Mouse (Mus musculus) mouse trophoblast stem cell (cell line): ENCODE results near the gene Ms4a6c.
"Not testable (repeated sequence)": the region's sequence is repeated elsewhere in the genome, so short reads cannot be mapped to it uniquely, and the experiment has no call there.

ENCODE experiments used
- in situ Hi-C, 2 experiments: fragments of 300-500 bp; cut with MseI, MboI; formaldehyde crosslinking; loops; 2 replicates in 1 of 2; 3 replicates in 1 of 2; pipeline ENCODE4 v1.15.1; 2025

Ms4a6c gene

DNA sequence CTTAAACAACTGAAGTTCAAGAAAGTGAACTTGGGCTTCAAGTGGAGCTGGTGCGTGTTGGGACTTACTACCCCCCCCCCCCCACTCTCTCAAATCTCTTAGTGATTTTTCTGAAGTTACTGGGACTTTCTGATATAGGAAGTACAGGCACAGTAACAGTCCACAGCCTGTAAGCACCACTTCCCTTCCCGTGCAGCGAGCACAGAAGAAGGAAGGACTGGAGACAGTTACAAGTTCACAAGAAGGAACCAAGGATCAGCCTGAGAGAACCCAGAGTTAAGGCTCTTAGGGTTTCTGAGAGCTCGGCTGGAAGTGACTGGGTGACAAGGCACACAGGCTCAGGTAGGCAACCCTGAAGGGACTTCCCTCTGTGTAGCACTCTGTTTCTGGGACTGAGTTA is at the start of gene Ms4a6c:
TSS of gene Ms4a6c (plus strand) at position 152 of the 400 bp plus-strand sequence.
- in situ Hi-C loops, result not testable (repeated sequence)

DNA sequence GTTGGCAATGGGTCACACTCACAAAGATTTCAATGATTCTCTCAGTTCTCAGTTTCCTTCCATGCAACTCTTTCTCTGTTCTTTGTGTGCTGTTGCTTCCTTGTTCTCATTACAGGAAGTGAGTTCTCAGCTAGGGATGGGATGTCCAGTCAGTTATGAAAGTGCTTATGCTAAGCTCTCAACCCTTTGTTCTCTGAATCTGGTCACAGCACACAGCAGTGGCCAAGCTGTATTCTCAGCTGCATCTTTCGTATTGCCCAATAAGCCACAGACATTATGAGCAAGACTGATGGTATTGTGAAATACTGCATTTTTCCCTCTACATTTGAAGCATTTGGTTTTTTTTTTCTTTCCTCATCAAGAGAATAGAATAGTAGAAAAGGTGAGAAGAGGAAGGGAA is 38.0 kb upstream of the Ms4a6c start:
- in situ Hi-C loops, result not testable (repeated sequence)

DNA sequence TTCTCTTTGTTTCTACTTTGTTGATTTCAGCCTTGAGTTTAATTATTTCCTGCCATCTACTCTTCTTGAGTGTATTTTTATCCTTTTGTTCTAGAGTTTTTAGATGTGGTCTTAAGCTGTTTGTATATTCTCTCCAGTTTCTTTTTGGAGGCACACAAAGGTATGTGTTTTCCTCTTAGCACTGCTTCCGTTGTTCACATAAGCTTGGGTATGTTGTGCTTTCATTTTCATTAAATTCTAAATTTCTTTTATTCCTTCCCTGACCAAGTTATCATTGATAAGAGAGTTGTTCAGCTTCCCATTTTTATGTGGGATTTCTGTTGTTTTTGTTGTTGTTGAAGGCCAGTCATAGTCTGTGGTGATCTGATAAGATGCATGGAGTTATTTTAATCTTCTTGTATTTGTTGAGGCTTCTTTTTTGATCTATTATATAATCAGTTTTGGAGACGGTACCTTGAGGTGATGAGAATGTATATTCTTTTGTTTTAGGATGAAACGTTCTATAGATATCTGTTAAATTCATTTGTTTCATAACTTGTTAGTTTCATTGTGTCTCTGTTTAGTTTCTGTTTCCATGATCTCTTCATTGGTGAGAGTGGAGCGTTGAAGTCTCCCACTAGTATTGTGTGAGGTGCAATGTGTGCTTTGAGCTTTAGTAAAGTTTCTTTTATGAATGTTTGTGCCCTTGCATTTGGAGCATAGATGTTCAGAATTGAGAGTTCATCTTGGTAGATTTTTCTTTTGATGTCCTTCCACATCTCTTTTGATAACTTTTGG is 33.9 kb upstream of the Ms4a6c start:
- in situ Hi-C loops, result no loop called here

DNA sequence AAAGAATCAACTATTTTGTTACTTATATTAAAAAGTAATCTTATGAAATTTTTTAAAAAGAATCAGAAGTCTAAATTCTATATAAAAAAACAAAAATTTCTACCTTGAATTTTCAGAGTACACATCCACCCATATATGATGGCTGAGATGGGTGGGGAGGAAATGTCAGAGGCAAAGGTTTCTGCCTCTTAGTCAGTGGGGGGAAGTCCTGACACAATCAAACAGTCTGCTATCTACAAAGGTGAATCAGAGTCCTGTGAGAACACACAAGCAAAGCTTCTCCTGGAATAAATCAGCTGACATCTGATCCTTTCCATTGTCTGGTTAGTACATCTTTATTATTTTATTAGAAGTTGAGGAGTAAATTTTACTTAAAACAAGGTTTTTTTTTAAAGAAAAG is 25.8 kb upstream of the Ms4a6c start, which contains the start of gene Ms4a4b:
TSS of gene Ms4a4b (plus strand) at position 216 of the 400 bp plus-strand sequence.
- in situ Hi-C loops, result no loop called here

DNA sequence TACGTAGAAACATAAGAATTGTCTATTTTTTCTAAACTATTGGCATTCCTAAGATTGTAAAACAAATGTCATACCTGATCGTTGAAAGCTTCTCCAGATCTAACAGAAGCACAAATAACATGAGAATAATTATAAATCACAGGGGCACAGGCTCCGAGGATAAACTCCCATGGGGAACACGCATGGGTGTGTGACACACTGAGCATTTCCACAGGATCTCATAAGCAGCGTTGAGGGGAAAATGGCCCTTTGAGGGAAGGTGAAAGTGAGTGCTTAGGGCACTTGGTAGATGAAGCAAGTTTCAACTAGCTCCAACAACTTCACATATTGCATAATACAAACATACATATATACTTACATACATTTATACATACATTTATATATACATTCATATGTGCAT is 25.2 kb upstream of the Ms4a6c start:
- in situ Hi-C loops, result no loop called here

DNA sequence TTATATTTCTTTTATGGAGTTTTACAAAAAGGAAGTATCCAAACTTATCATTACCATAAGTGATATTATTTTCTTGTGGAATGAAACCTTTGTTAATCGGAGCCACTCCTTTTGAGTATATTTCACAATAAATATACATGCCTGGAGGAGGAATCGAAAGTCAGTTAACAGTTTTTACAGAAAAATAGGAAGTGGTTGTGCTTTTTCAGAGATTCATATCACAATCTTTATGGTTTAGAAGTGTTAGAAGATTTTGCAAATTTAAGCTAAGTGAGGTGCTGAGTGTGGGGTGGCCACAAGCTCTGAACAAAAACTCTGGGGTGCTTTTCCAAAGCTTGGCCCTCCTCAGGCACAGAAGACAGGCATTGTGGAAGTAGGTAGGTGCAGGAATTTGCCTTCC is 21.9 kb upstream of the Ms4a6c start:
- in situ Hi-C loops, result no loop called here

DNA sequence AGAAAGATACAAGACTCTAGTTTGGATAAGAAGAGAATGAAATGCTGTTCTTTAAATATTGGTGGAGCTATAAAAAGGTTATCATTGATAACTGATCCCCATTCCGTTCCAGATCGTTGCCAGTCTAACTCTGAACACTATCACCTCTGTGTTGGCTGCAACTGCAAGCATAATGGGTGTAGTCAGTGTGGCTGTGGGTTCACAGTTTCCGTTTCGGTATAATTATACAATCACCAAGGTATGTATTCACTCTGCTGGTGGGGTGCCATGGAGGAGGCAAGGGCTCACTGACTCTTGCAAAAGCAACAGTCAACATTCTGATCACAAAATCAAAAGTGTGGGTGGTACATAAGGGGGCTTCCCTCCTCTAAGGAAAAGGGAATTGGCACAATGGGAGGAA is 10.1 kb upstream of the Ms4a6c start:
- in situ Hi-C loops, result not testable (repeated sequence)

DNA sequence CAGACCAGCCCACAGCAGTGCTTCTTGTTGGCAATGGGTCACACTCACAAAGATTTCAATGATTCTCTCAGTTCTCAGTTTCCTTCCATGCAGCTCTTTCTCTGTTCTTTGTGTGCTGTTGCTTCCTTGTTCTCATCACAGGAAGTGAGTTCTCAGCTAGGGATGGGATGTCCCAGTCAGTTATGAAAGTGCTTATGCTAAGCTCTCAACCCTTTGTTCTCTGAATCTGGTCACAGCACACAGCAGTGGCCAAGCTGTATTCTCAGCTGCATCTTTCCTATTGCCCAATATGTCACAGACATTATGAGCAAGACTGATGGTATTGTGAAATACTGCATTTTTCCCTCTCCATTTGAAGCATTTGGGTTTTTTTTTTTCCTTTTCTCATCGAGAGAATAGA is 4.4 kb upstream of the Ms4a6c start:
- in situ Hi-C loops, result not testable (repeated sequence)

DNA sequence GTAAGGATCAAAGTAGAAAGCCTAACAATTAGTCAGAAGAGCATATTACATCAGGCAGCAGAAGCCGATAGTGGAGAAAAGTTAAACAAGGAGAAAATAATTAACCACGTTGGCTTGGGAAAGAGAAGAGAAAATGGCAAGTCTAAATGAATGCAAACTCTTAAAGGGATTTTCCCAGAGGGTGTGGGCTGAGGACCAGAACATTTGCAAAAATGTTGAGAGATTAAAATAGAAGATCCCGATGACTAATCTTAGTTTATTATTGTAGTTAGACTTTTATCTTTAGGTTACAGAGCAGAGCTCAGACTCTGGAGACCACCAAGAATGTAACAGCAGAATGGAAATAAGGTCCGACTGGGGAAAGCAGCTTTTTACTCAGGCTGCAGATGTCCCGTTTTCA is 2.7 kb upstream of the Ms4a6c start:
- in situ Hi-C loops, result no loop called here

DNA sequence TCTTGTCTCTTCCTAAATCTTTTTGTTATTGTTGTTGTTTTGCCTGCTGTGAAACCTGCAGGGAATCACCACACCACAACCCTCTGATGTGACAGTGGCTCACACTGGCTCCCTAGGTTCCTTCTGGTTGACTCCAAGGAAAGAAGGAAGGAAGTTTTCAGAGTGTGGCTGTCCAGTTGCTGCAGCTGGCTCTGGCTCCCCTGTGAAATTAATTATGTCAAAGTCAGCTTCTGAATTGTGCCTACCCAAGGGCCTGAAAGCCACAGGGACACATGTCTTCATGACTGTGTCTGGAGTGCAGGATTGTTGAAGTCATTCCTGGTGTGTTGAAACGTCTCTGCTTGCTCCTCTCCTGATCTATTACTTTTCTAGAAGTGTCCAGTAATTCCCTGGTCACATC is 805 bp upstream of the Ms4a6c start:
- in situ Hi-C loops, result not testable (repeated sequence)

DNA sequence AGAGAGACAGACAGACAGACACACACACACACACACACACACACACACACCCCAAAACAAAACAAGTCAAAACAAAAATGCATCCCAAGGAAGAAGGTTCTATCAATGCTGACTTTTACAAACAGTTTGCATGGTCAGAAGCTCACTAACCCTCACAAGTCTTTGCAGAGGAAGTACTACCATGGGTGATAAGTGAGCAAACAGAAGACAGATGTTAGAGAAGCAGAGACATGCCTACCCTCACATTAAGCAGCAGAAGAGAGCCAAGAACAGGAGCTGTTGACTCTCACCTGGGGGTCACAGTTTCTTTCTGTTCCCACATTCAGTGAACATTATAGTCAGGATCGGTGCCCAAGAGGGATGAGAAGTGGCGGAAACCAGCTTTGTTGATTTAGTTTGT is 10.5 kb downstream of the Ms4a6c start:
- in situ Hi-C loops, result no loop called here

DNA sequence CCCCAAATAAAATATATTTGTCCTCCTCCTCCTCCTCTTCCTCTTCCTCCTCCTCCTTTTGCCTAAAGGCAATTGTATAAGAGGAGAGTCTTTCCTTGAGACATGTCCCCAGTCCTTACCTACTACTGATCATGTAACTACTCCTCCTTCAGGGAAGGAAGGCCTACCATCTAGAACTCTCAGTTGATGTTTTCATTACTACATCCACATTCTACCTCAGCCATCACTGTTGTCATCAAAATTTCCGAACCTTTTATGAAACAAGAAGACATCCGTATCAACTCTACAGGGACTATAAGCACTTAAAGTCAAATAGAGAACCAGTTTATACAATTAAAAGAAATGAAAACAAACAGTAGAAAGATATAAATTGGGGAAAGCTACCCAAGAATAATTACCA is 13.5 kb downstream of the Ms4a6c start:
- in situ Hi-C loops, result no loop called here

DNA sequence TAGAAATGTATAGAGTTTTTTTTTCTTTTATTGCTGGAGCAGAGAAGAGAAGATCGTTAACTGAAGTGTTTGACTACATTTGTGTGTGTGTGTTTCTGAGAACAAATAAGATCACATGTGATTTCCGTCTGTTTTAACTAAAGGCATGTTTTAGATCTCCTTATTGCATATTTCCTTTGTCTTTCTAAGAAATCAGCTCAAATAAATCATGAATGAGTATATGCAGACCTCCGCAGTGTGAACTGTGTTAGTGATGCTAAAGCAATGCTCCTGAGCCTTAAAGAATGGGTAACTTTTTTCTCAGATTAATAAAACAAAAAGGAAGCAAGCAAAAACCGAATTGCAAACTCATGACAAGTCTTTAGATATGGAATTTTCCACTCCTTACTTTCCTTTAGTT is 14.8 kb downstream of the Ms4a6c start:
- in situ Hi-C loops, result no loop called here

DNA sequence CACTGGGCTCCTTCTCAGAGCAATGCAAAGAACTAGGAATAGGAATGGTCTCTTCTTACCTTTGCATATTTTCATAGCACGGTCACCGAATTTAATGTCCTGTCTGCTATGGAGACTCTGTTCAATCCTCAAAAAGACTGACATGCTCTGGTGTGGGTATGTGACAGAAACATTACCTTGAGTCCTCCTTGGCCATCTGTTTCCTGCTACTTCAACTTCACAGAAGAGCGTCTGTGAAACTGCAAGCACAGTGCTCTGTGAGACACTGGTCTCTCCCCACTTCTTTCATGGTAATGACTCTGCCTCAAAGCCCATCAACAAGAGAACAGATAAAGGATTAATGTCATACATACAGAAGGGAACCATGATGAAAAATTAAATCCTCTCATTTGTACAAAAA is 15.2 kb downstream of the Ms4a6c start:
- in situ Hi-C loops, result no loop called here

DNA sequence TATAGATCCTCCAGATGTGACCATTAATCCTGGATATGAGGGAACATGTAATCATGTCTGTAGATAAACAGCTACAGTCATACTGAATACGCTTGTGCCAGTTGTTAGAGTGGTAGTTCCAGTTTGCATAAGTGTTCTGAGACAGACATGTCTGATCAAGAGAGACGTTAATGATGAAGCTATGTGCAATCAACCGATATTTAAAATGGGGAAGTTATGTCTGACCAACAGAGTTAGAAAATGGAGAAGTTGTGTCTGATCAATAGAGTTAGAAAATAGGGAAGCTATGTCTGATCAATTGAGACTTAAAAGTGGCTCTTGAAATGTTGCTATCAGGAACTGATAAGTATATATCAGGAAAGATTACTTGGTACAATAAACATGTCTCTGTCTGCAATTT is 16.1 kb downstream of the Ms4a6c start:
- in situ Hi-C loops, result no loop called here

DNA sequence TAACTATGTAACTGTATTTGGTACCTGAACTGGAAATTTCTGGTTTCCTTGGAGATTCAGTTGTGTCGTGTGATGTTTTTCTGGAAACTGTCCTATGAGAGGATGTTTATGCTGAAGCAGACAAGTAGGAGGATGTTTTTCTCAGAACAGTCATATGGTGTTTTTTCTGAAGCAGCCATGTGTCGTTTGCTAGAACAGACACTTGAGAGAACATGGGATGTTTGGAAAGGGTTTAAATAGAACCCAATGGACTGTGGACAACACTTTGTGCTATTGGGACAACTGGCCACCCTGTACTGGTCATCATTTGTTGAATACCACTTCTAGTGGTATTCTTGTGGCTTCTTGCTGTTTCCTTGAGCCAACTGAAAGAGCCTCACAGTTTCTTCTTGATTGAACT is 16.6 kb downstream of the Ms4a6c start, which contains the start of gene Gm8369:
TSS of gene Gm8369 (plus strand) at position 193 of the 400 bp plus-strand sequence.
- in situ Hi-C loops, result no loop called here

DNA sequence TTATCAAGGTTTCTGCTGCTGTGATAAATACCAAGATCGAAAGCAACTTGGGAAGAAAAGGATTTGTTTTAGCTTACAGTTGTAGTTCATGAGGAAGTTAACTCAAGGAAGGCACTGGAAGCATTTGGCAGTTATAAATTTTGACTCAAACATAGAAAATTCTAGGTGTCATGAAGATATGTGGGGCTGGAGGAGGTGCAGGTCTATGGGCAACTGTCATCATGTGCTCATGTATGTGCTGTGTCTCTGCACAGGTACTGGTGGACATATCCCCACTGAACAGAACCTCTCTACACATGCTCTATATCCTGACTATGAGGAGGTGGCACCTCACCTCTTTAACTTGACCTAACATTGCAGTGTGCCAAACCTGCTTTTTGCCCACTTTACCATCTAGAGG is 17.4 kb downstream of the Ms4a6c start:
- in situ Hi-C loops, result no loop called here

DNA sequence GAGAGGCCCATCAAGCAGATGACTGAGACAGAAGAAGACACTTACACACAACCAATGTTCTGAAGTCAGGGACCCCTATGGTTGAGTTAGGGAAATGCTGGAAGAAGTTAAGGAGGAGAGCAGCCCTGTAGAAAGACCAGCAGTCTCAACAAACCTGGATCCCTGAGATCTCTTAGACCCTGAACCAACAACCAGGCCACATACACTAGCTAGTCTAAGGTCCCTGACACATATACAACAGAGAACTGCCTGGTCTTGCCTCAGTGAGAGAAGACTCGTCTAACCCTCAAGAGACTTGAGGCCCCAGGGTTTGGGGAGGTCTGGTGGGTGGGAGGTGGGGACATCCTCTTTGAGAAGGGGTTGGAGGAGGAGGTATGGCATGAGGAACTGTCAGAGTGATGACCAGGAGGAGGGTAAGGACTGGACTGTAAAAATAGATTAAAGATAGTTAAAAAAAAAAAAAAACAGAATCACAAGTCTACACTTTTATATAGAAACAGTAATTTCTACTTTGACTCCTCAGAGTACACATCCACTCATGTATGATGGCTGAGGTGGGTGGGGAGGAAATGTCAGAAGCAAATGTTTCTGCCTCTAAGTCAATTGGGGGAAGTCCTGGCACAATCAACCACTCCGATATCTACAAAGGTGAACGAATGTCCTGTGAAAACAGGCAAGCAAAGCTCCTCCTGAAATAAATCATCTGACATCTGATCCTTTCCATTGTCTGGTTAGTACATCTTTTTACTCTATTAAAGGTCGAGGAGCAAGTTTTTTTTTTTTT is 22.4 kb downstream of the Ms4a6c start:
- in situ Hi-C loops, result no loop called here

DNA sequence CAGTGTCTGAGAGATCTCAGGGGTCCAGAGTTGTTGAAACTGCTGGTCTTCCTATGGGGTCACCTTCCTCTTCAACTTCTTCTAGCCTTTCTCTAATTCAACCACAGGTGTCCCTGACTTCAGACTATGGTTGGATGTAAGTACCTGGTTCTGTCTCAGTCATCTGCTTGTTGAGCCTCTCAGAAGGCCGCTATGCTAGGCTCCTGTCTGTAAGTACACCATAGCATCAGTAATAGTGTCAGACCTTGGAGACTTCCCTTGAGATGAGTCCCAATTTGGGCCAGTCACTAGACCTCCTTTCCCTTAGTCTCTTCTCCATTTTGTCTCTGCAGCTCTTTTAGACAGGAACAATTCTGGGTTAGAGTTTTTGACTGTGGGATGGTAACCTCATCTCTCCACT is 23.5 kb downstream of the Ms4a6c start:
- in situ Hi-C loops, result no loop called here

DNA sequence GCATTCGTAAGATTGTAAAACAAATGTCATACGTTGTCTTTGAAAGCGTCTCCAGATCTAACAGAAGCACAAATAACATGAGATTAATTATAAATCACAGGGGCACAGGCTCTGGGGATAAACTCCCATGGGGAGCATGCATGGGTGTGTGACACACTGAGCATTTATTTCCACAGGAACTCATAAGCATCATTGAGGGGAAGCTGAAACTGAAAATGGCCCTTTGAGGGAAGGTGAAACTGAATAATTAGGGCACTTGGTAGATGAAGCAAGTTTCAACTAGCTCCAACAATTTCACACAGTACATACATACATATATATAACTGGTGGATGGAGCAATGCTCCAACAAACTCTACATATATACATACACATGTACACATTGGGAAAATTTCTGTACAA is 25.4 kb downstream of the Ms4a6c start:
- in situ Hi-C loops, result no loop called here

DNA sequence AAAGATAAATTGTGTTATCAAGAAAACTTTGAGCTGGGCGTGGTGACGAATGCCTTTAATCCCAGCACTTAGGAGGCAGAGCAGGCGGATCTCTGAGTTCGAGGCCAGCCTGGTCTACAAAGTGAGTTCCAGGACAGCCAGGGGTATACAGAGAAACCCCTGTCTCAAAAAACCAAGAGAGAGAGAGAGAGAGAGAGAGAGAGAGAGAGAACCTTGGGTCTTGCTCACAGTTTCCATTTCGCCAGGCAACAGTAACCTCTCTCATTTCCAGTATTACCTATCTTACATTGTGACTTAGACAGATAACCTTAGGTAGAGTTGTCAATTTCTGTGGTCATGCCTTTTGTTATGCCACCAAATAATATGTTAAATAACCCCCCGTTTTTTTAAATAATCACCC is 27.2 kb downstream of the Ms4a6c start:
- in situ Hi-C loops, result no loop called here

DNA sequence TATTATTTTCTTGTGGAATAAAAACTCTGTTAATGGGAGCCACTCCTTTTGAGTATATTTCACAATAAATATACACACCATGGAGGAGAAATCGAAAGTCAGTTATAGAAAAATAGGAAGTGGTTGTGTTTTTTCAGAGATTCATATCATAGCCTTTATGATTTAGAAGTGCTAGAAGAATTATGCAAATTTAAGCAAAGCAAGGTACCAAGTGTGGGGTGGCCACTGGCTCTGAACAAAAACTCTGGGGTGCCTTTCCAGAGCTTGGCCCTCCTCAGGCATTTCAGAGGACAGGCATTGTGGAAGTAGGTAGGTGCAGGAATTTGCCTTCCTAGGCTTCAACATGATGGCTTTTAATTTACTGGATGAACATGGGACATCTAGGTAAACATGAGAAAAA is 28.1 kb downstream of the Ms4a6c start:
- in situ Hi-C loops, result not testable (repeated sequence)

DNA sequence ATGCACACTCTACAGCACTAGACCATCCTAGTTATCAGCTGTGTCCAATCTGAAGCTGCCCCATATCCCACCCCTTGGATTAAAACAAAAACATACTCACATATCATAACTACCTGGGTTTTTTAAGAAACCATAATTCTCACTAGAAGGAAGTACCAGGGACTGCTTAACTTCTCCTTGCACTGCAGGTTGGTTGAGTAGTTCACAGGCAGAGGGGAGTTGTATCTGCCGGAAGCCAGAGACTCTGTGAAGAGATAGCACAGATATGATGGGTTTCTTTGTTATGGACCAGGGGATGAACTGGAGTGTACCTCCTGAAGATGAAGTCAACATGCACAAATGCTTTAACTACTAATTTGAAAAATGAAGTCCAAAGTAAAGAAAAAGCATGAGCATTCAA is 31.6 kb downstream of the Ms4a6c start:
- in situ Hi-C loops, result no loop called here
